Mouse (Mus musculus): ENCODE measurements around the gene Tnfsf12.
A peak's percentile ranks its signal among the peaks of the same experiment; 100 is the strongest.

The Tnfsf12 gene

GRCm38 (mm10) chr11:69695361-69696181, at the start of gene Tnfsf12, which contains the start of gene Tnfsfm13:
TSS of gene Tnfsf12 (minus strand) at chr11:69695849.
TSS of gene Tnfsfm13 (minus strand) at chr11:69696098.
- no peak for DNase-seq

DNA sequence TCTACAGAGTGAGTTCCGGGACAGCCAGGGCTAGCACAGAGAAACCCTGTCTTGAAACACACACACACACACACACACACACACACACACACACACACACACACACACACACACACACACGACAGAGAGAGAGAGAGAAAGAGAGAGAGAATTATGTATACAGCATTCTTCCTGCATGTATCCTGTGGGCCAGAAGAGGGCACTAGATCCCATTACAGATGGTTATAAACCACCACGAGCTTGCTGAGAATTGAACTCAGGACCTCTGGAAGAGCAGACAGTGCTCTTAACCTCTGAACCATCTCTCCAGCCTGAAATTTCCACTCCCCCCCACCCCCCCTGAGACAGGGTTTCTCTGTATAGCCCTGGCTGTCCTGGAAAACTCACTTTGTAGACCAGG, 35.8 kb upstream of the Tnfsf12 start:
- peak; percentile 14 for DNase-seq

GRCm38 (mm10) chr11:69729063-69729462, 33.4 kb upstream of the Tnfsf12 start:
- DNase-seq, result peak; percentile 78

DNA sequence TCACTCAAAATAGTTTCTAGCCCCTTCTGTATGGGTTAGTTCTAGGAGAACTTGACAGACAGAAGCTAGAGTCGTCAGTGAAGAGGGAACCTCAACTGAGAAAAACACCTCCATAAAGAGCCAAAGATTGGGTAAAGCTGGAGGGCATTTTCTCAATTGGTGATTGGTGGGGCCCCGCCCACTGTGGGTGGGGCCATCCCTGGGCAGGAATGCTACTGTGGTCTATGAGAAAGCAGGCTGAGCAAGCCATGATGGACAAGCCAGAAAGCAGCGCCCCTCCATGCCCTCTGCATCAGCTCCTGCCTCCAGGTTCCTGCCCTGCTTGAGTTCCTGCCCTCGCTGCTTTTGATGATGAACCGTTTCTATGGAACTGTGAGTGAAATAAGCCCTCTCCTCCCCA, 30.3 kb upstream of the Tnfsf12 start:
- no peak for DNase-seq

GRCm38 (mm10) chr11:69723074-69723473, 27.4 kb upstream of the Tnfsf12 start:
- no peak for DNase-seq

GRCm38 (mm10) chr11:69720852-69721251, 25.2 kb upstream of the Tnfsf12 start:
- no peak for DNase-seq

- DNase-seq, result no peak
Observed at GRCm38 (mm10) chr11:69719423-69719822, 23.8 kb upstream of the Tnfsf12 start.

DNA sequence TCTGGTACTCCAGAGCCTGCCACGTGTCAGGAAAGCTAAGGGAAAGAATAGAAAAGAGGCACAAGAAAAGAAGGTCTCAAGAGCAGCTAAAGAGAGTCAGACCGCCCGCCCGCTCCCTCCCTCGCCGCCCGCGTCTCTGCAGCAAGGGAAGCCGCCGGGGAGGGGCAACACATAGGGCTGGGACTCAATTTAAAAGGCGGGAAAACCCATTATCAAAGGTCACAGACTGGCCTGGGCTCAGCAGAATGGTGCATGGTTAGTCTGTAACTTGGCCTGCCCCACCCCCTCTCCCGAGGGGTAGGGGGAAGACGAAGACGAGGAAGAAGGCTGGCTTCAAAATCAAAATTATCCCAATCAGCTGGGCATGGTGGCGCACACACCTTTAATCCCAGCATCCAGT, 23.0 kb upstream of the Tnfsf12 start:
- DNase-seq, result no peak

GRCm38 (mm10) chr11:69716953-69717352, 21.3 kb upstream of the Tnfsf12 start:
- no peak for DNase-seq

DNA sequence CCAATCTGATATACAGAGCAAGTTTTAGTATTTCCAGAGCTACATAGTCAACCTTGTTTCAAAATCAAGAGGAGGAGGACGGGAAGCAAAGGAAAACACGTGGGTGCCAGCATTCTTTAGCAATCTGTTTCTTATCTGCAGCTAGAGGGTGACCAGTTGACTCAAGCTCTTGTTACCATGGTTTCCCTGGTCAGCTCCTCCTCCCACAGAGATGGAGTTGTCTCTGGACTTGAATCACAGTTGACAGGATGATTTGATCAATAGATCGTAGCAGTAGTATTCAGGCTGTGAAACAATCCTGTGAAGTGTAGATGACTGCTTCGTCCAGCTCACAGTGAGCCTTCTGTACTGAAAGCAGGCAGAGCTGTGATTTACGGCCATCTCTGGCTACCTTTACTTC, 20.3 kb upstream of the Tnfsf12 start:
- DNase-seq, result no peak

DNA sequence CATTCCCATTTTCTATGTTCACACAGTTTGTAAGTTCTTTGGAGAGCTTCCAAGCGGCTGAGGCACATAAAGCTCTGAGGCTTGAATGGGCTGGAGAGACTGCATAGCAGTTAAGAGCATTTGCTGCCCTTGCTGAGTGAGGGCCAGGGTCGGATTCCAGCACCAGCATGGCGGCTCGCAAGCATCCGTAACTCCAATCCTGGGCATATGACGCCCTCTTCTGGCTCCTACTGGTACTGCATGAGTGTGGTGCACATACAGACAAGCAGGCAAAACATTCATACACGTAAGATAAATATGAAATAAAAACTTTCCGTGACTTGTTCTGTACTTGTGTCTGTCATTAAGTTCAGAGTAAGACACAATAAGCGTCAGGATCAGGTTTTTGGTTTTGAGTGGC, 19.8 kb upstream of the Tnfsf12 start:
- no peak for DNase-seq

GRCm38 (mm10) chr11:69714636-69715329, 19.1 kb upstream of the Tnfsf12 start:
- no peak for DNase-seq

GRCm38 (mm10) chr11:69712954-69713672, 17.5 kb upstream of the Tnfsf12 start:
- DNase-seq, result no peak

DNA sequence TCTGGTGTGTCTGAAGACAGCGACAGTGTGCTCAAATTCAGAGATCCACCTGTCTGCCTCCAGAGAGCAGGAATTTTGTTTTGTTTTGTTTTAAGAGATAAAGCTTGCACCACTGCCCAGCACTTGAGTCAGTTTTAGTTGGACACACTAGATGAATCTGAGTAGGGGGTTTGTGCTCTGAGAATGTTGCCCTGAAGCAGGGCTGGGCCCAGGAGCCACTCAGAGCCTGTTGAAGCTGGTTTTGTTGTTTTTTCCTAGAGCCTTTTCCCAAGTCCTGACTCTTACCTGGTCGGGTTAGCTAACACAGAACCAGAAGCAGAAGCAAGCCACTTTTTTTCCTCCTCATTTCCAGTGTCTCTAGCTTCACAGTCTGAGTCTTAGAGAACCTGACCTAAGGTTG, 15.4 kb upstream of the Tnfsf12 start:
- DNase-seq, result no peak

- no peak for DNase-seq
Observed at GRCm38 (mm10) chr11:69710470-69710869, 14.8 kb upstream of the Tnfsf12 start.

GRCm38 (mm10) chr11:69709554-69710446, 14.2 kb upstream of the Tnfsf12 start:
- DNase-seq, result no peak

GRCm38 (mm10) chr11:69708614-69709265, 13.1 kb upstream of the Tnfsf12 start:
- DNase-seq, result no peak

DNA sequence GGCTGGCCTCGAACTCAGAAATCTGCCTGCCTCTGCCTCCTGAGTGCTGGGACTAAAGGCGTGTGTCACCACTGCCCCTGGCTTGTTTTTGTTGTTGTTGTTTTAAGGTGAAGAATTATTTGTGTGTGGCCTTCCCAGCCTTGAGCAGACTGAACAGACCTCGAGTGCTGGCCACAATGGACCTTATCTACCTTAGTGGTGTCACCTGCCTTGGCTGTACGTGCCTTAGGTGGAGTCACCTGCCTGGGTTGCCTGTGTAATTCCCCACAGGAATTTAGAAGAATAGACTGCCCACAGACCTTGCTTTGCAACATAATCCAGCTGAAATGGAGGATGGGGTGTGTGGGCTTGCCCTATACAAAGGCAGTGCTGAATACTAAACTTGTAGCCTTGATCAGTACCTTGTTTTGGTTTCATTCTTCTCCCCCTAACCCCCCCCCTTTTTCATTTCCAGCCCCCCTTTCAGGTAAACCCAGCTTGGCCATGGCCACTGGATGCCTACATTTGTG, 12.3 kb upstream of the Tnfsf12 start:
- DNase-seq, result no peak

DNA sequence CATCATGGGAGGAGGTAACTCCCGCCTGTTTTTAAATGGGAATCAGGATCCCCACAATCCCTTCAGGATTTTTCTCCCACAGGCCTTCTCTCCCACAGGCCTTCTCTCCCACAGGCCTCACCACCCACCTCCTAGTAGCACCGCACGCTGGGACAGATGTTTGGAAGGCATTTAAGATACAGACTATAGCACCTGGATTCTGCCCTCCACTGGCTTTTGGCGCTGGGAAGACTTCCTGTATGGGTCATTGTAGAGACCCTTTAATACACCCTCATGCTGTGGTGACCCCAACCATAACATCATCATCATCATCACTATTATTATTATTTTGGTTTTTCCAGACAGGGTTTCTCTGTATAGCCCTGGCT, 11.8 kb upstream of the Tnfsf12 start:
- DNase-seq, result no peak

DNA sequence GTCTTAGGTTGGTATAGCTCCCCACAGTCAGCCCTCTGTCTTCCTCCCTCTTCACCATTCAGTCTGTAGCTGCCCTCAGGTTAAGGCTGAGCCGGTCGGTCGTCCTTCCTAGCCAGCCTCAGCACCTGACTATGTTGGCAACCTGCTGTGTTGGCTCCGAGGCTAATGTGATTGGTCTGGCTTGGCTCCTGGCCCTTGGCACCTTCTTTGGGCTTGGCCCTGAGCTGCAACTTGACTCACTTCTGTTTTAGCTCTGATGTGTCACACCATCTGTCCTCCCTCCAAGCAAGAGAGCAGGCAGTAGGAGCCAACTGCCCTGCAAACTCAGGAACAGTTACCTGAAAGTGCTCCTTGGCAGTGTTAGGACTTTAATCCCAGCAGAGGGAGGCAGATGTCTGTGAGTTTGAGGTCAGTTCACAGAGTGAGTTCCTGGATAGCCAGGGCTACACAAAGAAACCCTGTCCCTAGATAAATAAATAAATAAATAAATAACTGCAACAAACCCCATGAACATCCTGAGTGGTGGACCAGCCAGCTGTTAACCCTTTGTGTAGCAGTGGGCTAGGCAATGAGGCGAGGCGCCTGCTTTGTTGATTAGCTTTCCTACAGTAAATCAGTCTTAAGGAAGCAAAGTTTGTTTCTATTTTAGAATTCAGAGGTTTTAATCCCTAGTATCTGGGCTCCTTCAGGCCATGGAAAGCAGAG, 11.3 kb upstream of the Tnfsf12 start:
- DNase-seq, result no peak

DNA sequence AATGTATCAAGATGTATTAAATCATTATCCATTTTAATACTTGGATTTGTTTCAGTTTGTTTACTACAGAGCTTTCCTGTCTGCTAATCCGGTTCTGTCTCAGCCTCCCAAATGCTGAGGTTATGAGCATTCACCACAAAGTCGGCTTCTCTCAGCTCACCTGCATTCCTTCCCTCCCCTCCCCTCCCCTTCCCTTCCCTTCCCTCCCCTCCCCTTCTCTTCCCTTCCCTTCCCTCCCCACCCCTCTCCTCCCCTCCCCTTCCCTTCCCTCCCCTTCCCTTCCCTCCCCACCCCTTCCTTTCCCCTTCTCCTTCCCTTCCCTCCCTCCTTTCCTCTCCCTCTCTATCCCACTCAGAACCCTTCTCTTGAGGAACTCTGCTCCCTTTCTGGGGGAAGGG, 9.0 kb upstream of the Tnfsf12 start:
- no peak for DNase-seq
